In the genomic region with DNA sequence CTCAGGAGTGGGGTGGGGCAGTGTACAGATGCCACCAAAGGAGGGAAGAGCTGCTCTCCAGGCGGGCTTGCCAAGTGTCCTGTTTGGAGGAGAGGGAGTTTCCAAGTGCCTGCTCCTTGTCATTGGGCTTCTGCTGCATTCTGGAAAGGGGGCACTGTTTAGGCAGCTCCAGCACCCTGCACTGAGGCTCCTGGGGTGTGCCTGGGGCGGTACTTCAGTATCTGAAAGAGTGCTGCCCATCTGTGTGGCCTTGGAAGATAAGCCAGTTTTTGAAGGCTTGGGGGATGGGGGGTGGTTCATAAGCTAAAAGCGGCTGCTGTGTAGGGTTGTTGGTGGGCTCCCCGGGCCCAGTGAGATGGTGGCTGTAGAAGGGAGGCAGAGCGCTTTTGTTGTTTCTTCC, we compare ENCODE assay signal across 1 mouse cellular context.
TF ChIP-seq lines count a peak whose summit lies in the region.

No protein-coding gene starts in this region.

TF ChIP-seq in CH12.LX, 34 proteins besides CTCF, POLR2A, EP300 and RAD21:
- no peak for TF ChIP-seq TCF12 (IDR thresholded peaks at IDR 0.05; ENCODE audit: low read depth, low read length)
- no peak for TF ChIP-seq MYC (IDR thresholded peaks at IDR 0.05; ENCODE audit: low read depth, low read length)
- no peak for TF ChIP-seq BHLHE40 (IDR thresholded peaks at IDR 0.05; ENCODE audit: low read depth, low read length)
- TF ChIP-seq UBTF (IDR thresholded peaks at IDR 0.05; ENCODE audit: low read depth, low read length), result no peak
- TF ChIP-seq E2F4 (IDR thresholded peaks at IDR 0.05; ENCODE audit: insufficient replicate concordance, low read depth, low read length), result no peak
- no peak for TF ChIP-seq MAFK (IDR thresholded peaks at IDR 0.05; ENCODE audit: insufficient replicate concordance, low read length)
- TF ChIP-seq RCOR1 (conservative IDR thresholded peaks at IDR 0.05; ENCODE audit: low read depth, low read length), result no peak
- TF ChIP-seq MEF2A (IDR thresholded peaks at IDR 0.05; ENCODE audit: borderline replicate concordance, low read depth, low read length), result no peak
- no peak for TF ChIP-seq ETS1 (conservative IDR thresholded peaks at IDR 0.05; ENCODE audit: low read depth, low read length)
- no peak for TF ChIP-seq MAZ (IDR thresholded peaks at IDR 0.05; ENCODE audit: low read depth, low read length)
- TF ChIP-seq SMC3 (IDR thresholded peaks at IDR 0.05; ENCODE audit: low read depth, low read length), result no peak
- TF ChIP-seq IRF4 (IDR thresholded peaks at IDR 0.05; ENCODE audit: low read depth, low read length), result no peak
- no peak for TF ChIP-seq PAX5 (IDR thresholded peaks at IDR 0.05; ENCODE audit: low read length)
